Mouse (Mus musculus) cortical plate, adult 2 months (tissue): ENCODE data around the gene Arfgap2.

Source experiments
- CTCF ChIP-seq: fragments of 200-500 bp; IDR thresholded peaks from 2 replicates; pipeline ENCODE4 v1.5.1; 2011; ENCODE audit warnings: mild to moderate bottlenecking, control low read depth, low read length; ENCODE audit not compliant: insufficient read depth; ENCODE audit errors: extremely low read depth
- POLR2A ChIP-seq: fragments of 200-500 bp; IDR thresholded peaks from 2 replicates; pipeline ENCODE4 v1.6.1; 2011; ENCODE audit warnings: mild to moderate bottlenecking, low read length, control low read depth; ENCODE audit not compliant: insufficient read depth; ENCODE audit errors: extremely low read depth

DNA sequence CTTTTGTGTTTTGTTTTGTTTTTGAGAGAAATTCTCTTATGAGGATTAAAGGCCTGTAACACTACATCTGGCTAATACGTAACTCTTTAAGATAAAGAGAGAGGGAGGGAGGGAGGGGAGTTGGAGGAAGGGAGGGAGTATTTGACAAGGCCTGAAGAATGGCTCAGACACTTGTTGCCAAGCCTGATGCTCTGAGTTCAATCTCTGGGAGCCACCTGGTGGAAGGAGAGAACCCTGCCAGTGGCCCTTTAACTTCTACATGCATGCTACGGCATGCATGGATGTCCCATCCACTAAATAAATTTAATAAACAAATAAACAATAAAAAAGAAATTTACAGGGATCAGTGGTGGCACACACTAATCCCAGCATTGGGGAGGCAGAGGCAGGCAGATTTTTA lies 37.1 kb downstream of the Arfgap2 start:
- no peak for TF ChIP-seq CTCF
- TF ChIP-seq POLR2A, result no peak
